Mouse (Mus musculus): ENCODE measurements around the gene Hnrnpu.
"Not testable (repeated sequence)": the region's sequence is repeated elsewhere in the genome, so short reads cannot be mapped to it uniquely, and the experiment has no call there.

The Hnrnpu gene

GRCm38 (mm10) chr1:178313039-178313597 is 24.5 kb downstream of the Hnrnpu start:
- in situ Hi-C loops (cut with MboI): loop anchor here (10.0 kb wide), 1 partner anchor 132 kb away; no protein-coding TSS in a partner anchor

- in situ Hi-C loops (cut with MboI): loop anchor here (10.0 kb wide), 1 partner anchor 135 kb away; no protein-coding TSS in a partner anchor
These were observed 27.5 kb downstream of the Hnrnpu start for GRCm38 (mm10) chr1:178310128-178310527.

GRCm38 (mm10) chr1:178309487-178309886 is 28.1 kb downstream of the Hnrnpu start:
- in situ Hi-C loops (cut with MboI): loop anchor here (10.0 kb wide), 1 partner anchor 165 kb away; no protein-coding TSS in a partner anchor

GRCm38 (mm10) chr1:178303425-178303824 is 34.2 kb downstream of the Hnrnpu start:
- in situ Hi-C loops (cut with MboI): loop anchor here (10.0 kb wide), 1 partner anchor 159 kb away; no protein-coding TSS in a partner anchor

GRCm38 (mm10) chr1:178301261-178301660 is 36.3 kb downstream of the Hnrnpu start:
- in situ Hi-C loops (cut with MboI): loop anchor here (10.0 kb wide), 1 partner anchor 156 kb away; no protein-coding TSS in a partner anchor

- in situ Hi-C loops (cut with MboI): no loop called here
These were observed 43.5 kb downstream of the Hnrnpu start for GRCm38 (mm10) chr1:178294051-178294450.

- in situ Hi-C loops (cut with MboI): no loop called here
These were observed 45.9 kb downstream of the Hnrnpu start for GRCm38 (mm10) chr1:178291716-178292115.

GRCm38 (mm10) chr1:178287601-178288176 is 49.9 kb downstream of the Hnrnpu start:
- in situ Hi-C loops (cut with MboI): no loop called here

GRCm38 (mm10) chr1:178283946-178284720 is 53.5 kb downstream of the Hnrnpu start:
- in situ Hi-C loops (cut with MboI): no loop called here

- in situ Hi-C loops (cut with MboI): not testable (repeated sequence)
These were observed 54.3 kb downstream of the Hnrnpu start for GRCm38 (mm10) chr1:178283314-178283713.

GRCm38 (mm10) chr1:178276054-178276911 is 61.3 kb downstream of the Hnrnpu start:
- in situ Hi-C loops (cut with MboI): no loop called here

- in situ Hi-C loops (cut with MboI): no loop called here
These were observed 61.9 kb downstream of the Hnrnpu start for GRCm38 (mm10) chr1:178275738-178276053.

GRCm38 (mm10) chr1:178275174-178275730 is 62.3 kb downstream of the Hnrnpu start:
- in situ Hi-C loops (cut with MboI): no loop called here

Data from mature B cell (primary cell).